Mouse (Mus musculus): Measurements from ENCODE around the gene Mapre1. TPM values are rescaled to one million over a fixed set of nuclear protein-coding genes. Genes with fewer than 3 reads are reported as not detected.

Gene Mapre1
- polyA plus RNA-seq, 1 experiment from 2014 or later: 369 TPM

DNA sequence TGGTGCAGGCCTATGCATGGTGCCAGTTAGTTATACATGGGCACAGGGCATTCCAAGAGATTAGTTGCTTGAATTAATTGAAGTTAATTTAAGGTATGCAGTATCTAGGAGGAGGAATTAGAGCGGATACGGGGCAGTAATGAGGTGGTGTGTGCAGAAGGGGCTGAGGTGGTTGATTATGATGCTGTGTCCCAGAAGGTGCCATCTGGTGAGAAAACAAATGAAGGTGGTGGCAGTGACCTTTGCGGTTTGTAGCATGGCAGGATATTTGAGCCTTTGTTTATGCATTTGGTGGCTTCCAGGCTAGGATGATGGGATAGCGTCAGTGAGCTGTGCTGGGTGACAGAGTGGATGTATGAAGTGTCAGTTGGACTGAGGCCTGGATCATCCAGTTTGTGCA is 15.8 kb upstream of the Mapre1 start:
- Histone ChIP-seq H3K4me2 (replicated peaks) (no peak overlapping the region), H3K4me1 (no peaks in the 10 kb centered on the region), H3K4me3 (no peak overlapping the region), H3K27me3 (no peaks in the 10 kb centered on the region), H3K36me3 (no peaks in the 10 kb centered on the region), H3K9ac (no peak overlapping the region), H3K27ac (no peak overlapping the region), H3K9me3 (replicated peaks) (peaks cover 5% of the 10 kb centered on the region)
- WGBS: 80% methylated on average over 4 of the region's 4 CpGs
- ATAC-seq (ENCODE audit: low FRiP score): no peak

DNA sequence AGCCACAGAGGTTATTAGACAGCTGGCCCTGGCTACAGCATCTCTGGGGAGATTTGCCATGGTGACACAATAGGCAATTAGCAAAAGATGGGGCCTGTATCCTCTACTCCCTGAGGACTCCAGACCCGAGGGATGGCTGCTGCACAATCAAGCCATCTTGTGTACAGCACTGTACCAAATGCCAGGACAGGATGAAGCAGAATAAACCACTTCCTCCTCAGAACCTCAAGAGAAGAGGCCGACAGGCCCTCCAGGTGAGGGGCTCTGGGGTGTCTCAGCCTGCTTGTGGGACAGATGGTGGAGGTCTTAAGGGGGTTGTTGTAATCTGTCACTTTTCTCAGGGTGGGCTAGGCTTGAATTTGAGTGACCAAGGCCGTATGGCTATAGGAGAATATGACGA is 7.0 kb upstream of the Mapre1 start:
- WGBS: 80% methylated on average over 4 of the region's 4 CpGs
- 0 out of 2 replicates have a peak, but pooled peaks cover 2% of the 10 kb centered on the region for H3K4me1 ChIP-seq
- H3K36me3 ChIP-seq: no peaks in the 10 kb centered on the region
- no peak overlapping the region for H3K27ac ChIP-seq
- no peak overlapping the region for H3K4me2 ChIP-seq (replicated peaks)
- no peaks in the 10 kb centered on the region for H3K9me3 ChIP-seq (replicated peaks)
- H3K4me3 ChIP-seq: no peak overlapping the region
- no peaks in the 10 kb centered on the region for H3K27me3 ChIP-seq
- H3K9ac ChIP-seq: no peak overlapping the region
- ATAC-seq (ENCODE audit: low FRiP score): no peak

DNA sequence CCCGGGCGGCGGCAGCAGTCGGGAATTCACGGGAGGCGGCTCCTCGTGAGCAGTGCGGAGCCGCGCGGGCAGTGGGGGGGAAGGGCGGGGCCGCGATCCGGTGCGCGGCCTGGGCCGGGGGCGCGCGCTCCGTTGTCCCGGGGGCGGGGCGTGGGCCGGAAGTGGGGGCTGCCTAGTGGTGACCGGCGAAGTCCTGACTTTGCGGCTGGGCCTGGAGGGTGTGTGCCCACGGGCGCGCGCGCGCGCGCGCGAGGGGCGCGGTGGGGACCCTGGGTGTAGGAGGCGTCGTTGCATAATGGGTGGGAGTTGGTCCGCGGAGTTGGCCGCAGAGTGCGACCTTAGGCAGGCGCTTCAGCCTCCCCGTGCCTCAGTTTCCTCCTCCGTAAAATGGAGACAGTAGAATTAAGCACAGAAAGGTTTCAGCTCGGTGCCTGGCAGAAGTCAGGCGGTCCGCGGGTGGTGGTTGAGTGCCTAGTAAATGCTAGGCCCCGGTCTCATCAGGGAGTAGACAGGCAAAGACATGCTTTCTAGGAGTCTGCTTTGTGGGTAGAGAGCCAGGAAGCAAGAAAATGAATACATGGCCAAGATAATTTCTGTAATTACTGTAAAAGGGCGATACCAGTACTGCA is 477 bp downstream of the Mapre1 start:
- peaks cover 33% of the 10 kb centered on the region for H3K4me1 ChIP-seq
- ATAC-seq (ENCODE audit: low FRiP score): peak; percentile 87
- 0 out of 2 replicates have a peak, but pooled peaks cover 6% of the 10 kb centered on the region for H3K36me3 ChIP-seq
- no peaks in the 10 kb centered on the region for H3K27me3 ChIP-seq
- peak overlapping the region; percentile 80 for H3K4me2 ChIP-seq (replicated peaks)
- no peaks in the 10 kb centered on the region for H3K9me3 ChIP-seq (replicated peaks)
- peak overlapping the region; percentile 95 for H3K27ac ChIP-seq
- 1% methylated on average over 51 of the region's 56 CpGs for WGBS
- peak overlapping the region; percentile 63 for H3K4me3 ChIP-seq
- peak overlapping the region; percentile 85 for H3K9ac ChIP-seq

DNA sequence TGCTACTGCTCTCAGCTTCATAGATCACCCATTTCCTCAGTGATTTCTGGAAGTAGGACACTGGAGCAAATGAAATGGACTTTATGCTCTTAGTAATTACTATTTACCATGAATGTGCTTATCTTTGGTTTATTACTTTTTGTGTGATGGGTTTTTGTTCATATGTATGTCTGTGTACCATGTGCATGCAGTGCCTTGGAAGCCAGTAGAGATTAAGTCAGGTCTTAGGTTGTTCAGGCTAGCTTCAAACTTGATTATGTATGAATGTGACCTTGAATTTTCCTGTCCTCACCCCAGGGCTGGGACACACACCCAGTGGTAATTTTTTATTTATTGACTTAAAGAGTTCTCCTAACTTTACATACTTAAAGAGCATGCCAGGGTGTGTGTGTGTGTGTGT is 6.9 kb downstream of the Mapre1 start:
- no peak overlapping the region for H3K4me2 ChIP-seq (replicated peaks)
- H3K27ac ChIP-seq: no peak overlapping the region
- no peak for ATAC-seq (ENCODE audit: low FRiP score)
- H3K4me1 ChIP-seq: peaks cover 21% of the 10 kb centered on the region
- no peaks in the 10 kb centered on the region for H3K9me3 ChIP-seq (replicated peaks)
- no peak overlapping the region for H3K4me3 ChIP-seq
- no peak overlapping the region for H3K9ac ChIP-seq
- H3K36me3 ChIP-seq: peaks cover 35% of the 10 kb centered on the region
- no peaks in the 10 kb centered on the region for H3K27me3 ChIP-seq

DNA sequence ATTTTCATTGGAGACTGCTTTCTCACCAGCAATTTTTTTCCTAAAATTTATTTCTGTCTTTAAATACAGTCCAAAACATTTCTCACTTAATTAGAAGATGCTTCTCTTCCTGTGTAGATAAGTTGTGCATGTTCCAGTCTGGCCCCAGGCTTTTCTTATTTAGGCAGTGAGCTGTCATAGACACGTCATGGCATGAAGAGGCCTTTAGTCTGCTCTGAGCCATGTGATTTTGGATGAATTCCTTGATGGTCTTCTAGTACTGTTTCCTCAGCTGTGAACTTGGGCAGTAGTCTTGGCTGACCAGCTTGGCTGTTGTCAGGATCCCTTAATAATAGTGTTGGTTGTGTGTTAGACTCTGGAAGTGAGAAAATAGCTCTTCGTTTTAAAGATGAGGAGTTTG is 9.3 kb downstream of the Mapre1 start:
- Histone ChIP-seq H3K9me3 (replicated peaks) (no peaks in the 10 kb centered on the region), H3K4me3 (no peak overlapping the region), H3K9ac (no peak overlapping the region), H3K36me3 (peaks cover 36% of the 10 kb centered on the region), H3K27ac (no peak overlapping the region), H3K4me1 (peaks cover 5% of the 10 kb centered on the region; the same call in 1 of the 2 replicates), H3K4me2 (replicated peaks) (no peak overlapping the region), H3K27me3 (no peaks in the 10 kb centered on the region)
- no peak for ATAC-seq (ENCODE audit: low FRiP score)
- WGBS: 85% methylated on average over 2 of the region's 2 CpGs

DNA sequence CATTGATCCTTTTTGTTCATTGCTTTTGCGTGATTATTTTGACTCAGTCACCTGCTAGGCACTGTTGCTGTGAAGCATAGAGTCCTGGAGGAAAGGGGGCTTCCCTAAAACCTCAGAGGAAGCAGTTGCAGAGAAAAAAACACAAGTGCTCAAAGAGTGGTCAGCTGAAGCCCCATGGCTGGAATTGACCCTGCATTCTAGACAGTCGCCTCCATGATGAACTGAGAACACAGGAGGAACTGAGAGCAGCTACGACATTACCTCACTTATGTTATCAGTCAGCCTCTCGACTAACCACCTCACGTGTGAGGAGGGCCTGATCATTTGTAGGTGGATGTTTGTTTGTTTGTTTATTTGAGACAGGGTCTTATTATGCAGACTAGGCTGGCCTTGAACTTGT is 21.0 kb downstream of the Mapre1 start:
- no peaks in the 10 kb centered on the region for H3K4me1 ChIP-seq
- H3K4me3 ChIP-seq: no peak overlapping the region
- WGBS: 93% methylated on average over 5 of the region's 5 CpGs
- H3K36me3 ChIP-seq: peaks cover 83% of the 10 kb centered on the region
- H3K4me2 ChIP-seq (replicated peaks): no peak overlapping the region
- H3K9me3 ChIP-seq (replicated peaks): no peaks in the 10 kb centered on the region
- no peak for ATAC-seq (ENCODE audit: low FRiP score)
- no peak overlapping the region for H3K27ac ChIP-seq
- no peak overlapping the region for H3K9ac ChIP-seq
- no peaks in the 10 kb centered on the region for H3K27me3 ChIP-seq

DNA sequence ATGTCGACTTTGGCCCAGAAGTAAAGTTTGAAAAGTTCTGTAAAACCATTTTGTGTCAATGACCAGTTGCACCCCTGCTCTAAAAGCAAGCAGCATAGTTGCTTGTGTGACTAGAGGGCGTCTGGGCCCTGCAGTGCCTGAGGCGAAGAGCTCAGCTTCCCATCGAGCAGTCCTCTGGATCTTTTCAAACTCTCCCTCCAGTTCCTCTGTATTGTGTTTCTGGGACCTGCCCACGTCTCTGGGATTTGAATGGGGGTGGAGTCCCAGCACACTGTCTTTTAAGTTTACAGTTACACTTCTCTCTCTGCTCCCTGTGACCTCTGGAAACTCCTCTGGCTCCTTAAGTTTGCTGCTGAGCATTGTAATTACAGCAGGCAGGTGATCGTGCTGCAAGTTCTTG is 26.4 kb downstream of the Mapre1 start:
- Histone ChIP-seq H3K36me3 (peaks cover 48% of the 10 kb centered on the region), H3K9ac (no peak overlapping the region), H3K4me3 (no peak overlapping the region), H3K4me2 (replicated peaks) (no peak overlapping the region), H3K27ac (no peak overlapping the region), H3K9me3 (replicated peaks) (no peaks in the 10 kb centered on the region), H3K27me3 (no peaks in the 10 kb centered on the region), H3K4me1 (no peaks in the 10 kb centered on the region)
- no peak for ATAC-seq (ENCODE audit: low FRiP score)
- WGBS: 58% methylated on average over 6 of the region's 6 CpGs

DNA sequence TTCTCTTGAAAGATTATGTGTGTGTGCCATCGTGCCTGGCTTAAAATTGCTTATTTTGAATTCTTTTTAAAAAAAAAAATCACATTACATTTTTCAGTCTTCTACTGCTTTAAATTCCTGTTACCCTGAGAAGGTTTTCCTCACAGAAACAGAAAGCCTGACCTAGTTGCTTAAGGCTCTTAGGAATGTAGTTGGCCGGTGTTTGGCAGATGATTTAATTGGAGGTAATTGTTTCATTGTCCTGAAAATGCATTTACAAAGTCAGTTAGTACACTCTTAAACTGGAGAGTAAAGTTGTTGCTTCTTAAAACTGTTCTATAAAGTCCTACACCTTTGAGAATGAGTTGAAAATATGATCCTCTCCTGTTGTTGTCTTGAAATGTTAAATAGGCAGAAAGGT is 27.8 kb downstream of the Mapre1 start:
- Histone ChIP-seq H3K9ac (no peak overlapping the region), H3K9me3 (replicated peaks) (no peaks in the 10 kb centered on the region), H3K27me3 (no peaks in the 10 kb centered on the region), H3K4me2 (replicated peaks) (no peak overlapping the region), H3K4me1 (no peaks in the 10 kb centered on the region), H3K4me3 (no peak overlapping the region), H3K36me3 (peaks cover 46% of the 10 kb centered on the region), H3K27ac (no peak overlapping the region)
- ATAC-seq (ENCODE audit: low FRiP score): no peak
- 91% methylated on average over 2 of the region's 2 CpGs for WGBS

DNA sequence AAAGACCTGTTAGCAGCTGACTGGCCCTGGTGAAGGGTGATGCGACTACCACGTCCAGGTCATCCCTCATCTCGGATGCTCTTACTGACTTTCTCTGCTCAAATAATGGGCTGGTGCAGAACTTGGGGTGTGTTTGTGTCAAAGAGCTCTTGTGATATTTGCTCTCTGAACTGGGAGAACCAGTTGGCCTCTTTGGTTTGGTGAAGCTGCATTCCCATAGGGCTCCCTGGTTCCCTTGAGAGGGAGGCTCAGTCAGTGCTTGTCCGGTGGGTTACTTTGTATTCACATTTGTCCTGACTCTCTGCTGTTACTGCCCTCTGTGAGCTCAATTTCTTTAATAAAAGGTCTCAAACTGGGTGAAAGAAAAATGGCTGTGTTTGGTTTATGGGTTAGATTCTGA is 31.9 kb downstream of the Mapre1 start:
- no peak for ATAC-seq (ENCODE audit: low FRiP score)
- Histone ChIP-seq H3K9me3 (replicated peaks) (no peaks in the 10 kb centered on the region), H3K9ac (no peak overlapping the region), H3K27ac (no peak overlapping the region), H3K36me3 (peaks cover 26% of the 10 kb centered on the region), H3K4me2 (replicated peaks) (no peak overlapping the region), H3K4me1 (no peaks in the 10 kb centered on the region), H3K4me3 (no peak overlapping the region), H3K27me3 (no peaks in the 10 kb centered on the region)
- WGBS: 97% methylated on average over 4 of the region's 4 CpGs

DNA sequence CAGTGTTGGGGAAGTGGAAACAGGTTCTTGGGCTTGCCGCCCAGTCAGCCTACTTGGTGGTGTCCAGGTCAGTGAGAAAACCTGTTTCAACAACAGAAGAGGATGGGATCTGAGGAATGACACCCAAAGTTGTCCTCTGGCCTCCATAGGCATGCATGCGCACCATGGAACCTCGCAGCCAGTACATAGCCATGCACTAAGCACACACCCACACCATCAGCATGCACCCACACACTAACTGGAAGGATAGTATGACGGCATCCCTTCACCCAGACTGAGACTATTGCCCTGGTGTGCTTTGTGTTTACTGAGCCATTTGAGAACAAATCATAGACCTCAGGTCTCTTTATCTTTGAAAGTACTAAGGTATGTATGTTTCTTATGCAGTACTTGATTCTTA is 34.4 kb downstream of the Mapre1 start:
- Histone ChIP-seq H3K27me3 (no peaks in the 10 kb centered on the region), H3K4me1 (peaks cover 9% of the 10 kb centered on the region), H3K9ac (no peak overlapping the region), H3K9me3 (replicated peaks) (no peaks in the 10 kb centered on the region), H3K36me3 (peaks cover 15% of the 10 kb centered on the region), H3K4me2 (replicated peaks) (no peak overlapping the region), H3K4me3 (no peak overlapping the region), H3K27ac (no peak overlapping the region)
- 96% methylated on average over 4 of the region's 4 CpGs for WGBS
- no peak for ATAC-seq (ENCODE audit: low FRiP score)

DNA sequence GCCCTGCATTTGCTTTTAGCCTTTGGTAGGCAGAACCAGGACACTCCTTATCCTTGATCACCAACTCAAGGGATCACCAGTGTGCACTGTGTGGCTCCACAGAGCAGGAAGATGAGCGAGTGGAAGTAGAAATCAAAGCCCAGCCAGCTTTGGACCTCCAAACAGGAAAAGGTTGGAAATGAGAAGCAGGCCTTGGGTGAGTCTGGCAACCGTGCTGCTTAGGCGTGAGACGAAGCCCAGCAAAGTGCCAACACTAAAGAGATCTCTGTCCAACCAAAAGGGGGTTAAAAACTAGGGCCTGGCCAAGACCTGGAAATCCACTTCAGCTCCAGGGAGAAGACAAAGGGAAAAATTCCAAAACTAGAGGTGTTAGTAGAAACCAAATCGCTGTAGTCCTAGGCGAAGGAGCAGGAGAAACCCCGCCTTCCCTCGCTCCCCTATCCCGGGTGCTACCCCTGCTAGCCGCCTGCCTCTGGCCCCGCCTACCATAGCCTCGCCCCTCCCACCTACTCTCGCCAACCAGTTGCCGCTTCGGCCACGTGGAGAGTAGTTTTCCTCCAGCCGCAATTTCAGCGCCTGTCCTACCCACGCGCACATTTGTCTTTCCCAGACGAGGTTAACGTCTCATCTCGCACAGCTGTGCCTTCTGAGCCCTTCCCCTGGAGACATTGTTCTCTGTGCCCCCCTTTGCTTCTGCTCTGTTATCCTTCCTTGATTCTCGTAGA is 37.7 kb downstream of the Mapre1 start:
- H3K36me3 ChIP-seq: peaks cover 5% of the 10 kb centered on the region; the same call in 1 of the 2 replicates
- no peaks in the 10 kb centered on the region for H3K27me3 ChIP-seq
- peak overlapping the region; percentile 38; the same call in 1 of the 2 replicates for H3K9ac ChIP-seq
- peaks cover 9% of the 10 kb centered on the region for H3K4me1 ChIP-seq
- peak overlapping the region; percentile 28 for H3K4me3 ChIP-seq
- H3K9me3 ChIP-seq (replicated peaks): no peaks in the 10 kb centered on the region
- WGBS: 17% methylated on average over 24 of the region's 24 CpGs
- no peak overlapping the region for H3K27ac ChIP-seq
- ATAC-seq (ENCODE audit: low FRiP score): peak; percentile 71
- H3K4me2 ChIP-seq (replicated peaks): peak overlapping the region; percentile 57

DNA sequence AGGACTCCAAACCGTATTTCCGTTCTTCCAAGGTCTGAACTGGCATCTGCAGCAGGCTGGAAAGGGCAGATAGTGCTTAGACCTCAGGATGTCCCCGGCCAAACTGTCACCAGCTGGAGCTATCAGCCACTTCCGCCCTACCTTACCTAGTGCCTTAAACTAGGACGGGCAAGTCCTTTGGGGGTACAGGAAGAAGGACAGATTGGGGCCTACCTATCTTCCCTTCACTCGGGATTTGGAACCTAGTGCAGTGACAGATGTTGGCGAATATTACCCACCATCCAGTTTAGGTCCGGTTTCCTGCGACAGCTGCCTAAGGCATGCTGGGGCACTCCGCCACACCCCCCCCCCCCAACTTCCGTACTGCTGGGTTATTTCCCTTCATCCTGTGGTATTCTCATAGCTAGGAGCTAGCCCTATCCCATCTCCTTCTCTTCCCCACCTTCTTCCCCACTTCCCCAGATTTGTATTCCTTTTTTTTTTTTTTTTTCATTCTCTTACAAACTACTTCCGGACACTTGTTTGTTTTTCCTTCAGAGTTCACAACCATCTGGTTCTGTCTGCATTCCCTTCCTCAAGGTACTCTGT is 38.4 kb downstream of the Mapre1 start, which contains the start of gene Efcab8:
TSS of gene Efcab8 (plus strand) at position 538 of the 588 bp plus-strand sequence.
- no peaks in the 10 kb centered on the region for H3K9me3 ChIP-seq (replicated peaks)
- H3K4me1 ChIP-seq: peaks cover 9% of the 10 kb centered on the region
- H3K36me3 ChIP-seq: no peaks in the 10 kb centered on the region
- H3K27me3 ChIP-seq: no peaks in the 10 kb centered on the region
- H3K4me2 ChIP-seq (replicated peaks): peak within 1 kb of the TSS; percentile 57
- ATAC-seq (ENCODE audit: low FRiP score): no peak
- peak within 1 kb of the TSS; percentile 38; the same call in 1 of the 2 replicates for H3K9ac ChIP-seq
- no peak within 1 kb of the TSS for H3K27ac ChIP-seq
- H3K4me3 ChIP-seq: peak within 1 kb of the TSS; percentile 28
- WGBS: 48% methylated on average over 11 of the region's 12 CpGs

All from hindbrain, embryonic 12.5 days (tissue).